Mouse (Mus musculus): Measurements from ENCODE around the gene Arl11.

The Arl11 gene

GRCm38 (mm10) chr14:61327618-61328450 lies 18.3 kb downstream of the Arl11 start:
- peak; percentile 58 to 68 for DNase-seq

GRCm38 (mm10) chr14:61330591-61330990 lies 21.0 kb downstream of the Arl11 start:
- DNase-seq, result no peak

GRCm38 (mm10) chr14:61330996-61331561 lies 21.5 kb downstream of the Arl11 start:
- DNase-seq, result peak; percentile 72 to 93

GRCm38 (mm10) chr14:61339381-61339780 lies 29.8 kb downstream of the Arl11 start:
- DNase-seq, result no peak

- no peak for DNase-seq
Observed at GRCm38 (mm10) chr14:61344590-61344989, 35.0 kb downstream of the Arl11 start.

- DNase-seq, result peak in 1 of 2 experiments; percentile 34
Observed at GRCm38 (mm10) chr14:61346827-61347698, 37.5 kb downstream of the Arl11 start.

- no peak for DNase-seq
Observed at GRCm38 (mm10) chr14:61349876-61350275, 40.3 kb downstream of the Arl11 start.

- no peak for DNase-seq
Observed at GRCm38 (mm10) chr14:61350808-61351207, 41.3 kb downstream of the Arl11 start.

GRCm38 (mm10) chr14:61354251-61355235 lies 45.0 kb downstream of the Arl11 start:
- no peak for DNase-seq

- peak; percentile 94 to 97 for DNase-seq
Observed at GRCm38 (mm10) chr14:61360131-61360980, 50.8 kb downstream of the Arl11 start, which contains the start of gene Ebpl. Gene Ebpl, minus strand, starts transcription at chr14:61360439.

- DNase-seq, result peak; percentile 20 to 32
Observed at GRCm38 (mm10) chr14:61360981-61361511, 51.5 kb downstream of the Arl11 start.

Data from kidney, postnatal 36 days (tissue).